Mouse (Mus musculus) bone marrow, adult 2 months (tissue): ENCODE results near the gene Eif4ebp2. TPM values are rescaled to one million over a fixed set of nuclear protein-coding genes. Genes with fewer than 3 reads are reported as not detected.

Source experiments
- H3K27ac ChIP-seq: fragments of 200-500 bp; 2 replicates; pipeline ENCODE4 v1.5.1; 2012; ENCODE audit warnings: low read depth, mild to moderate bottlenecking, control low read depth, inconsistent platforms, low read length; ENCODE audit not compliant: control insufficient read depth, poor library complexity, insufficient read depth
- H3K4me1 ChIP-seq: fragments of 200-500 bp; 2 replicates; pipeline ENCODE4 v1.6.1; 2011; ENCODE audit warnings: low read length; ENCODE audit not compliant: control insufficient read depth, insufficient read depth
- H3K4me3 ChIP-seq: fragments of 200-500 bp; replicated peaks from 2 replicates; pipeline ENCODE3; 2011; ENCODE audit warnings: mild to moderate bottlenecking, low read depth, low read length, control low read depth; ENCODE audit not compliant: control insufficient read depth
- CTCF ChIP-seq: fragments of 200-500 bp; IDR thresholded peaks from 2 replicates; pipeline ENCODE4 v1.5.1; 2011; ENCODE audit warnings: low read length, control low read depth; ENCODE audit not compliant: control insufficient read depth, insufficient read depth
- POLR2A ChIP-seq: fragments of 200-500 bp; IDR thresholded peaks from 2 replicates; pipeline ENCODE4 v1.6.1; 2011; ENCODE audit warnings: low read depth, mild to moderate bottlenecking, control low read depth, low read length, borderline replicate concordance; ENCODE audit not compliant: control insufficient read depth
- WGBS: fragments of 180-500 bp; shearing (Covaris S2); methylation state at CpG from one replicate; pipeline ENCODE4 v1.1.7; 2018; 5-methylcytosine and 5-hydroxymethylcytosine counted together
- polyA plus RNA-seq: library from polyadenylated mRNA; stranded (reverse); fragments of >200 nt; gene quantifications from 2 replicates; pipeline ENCODE4 v1.2.4, GENCODE M21; 2011; ENCODE audit warnings: low replicate concordance; ENCODE audit not compliant: missing spikeins, insufficient read depth, insufficient read length

The Eif4ebp2 gene
- polyA plus RNA-seq, 1 experiment: 39.8 TPM

- no peak overlapping the region for H3K4me3 ChIP-seq
- 85% methylated on average over 8 of the region's 8 CpGs for WGBS
- no peak overlapping the region for H3K27ac ChIP-seq
- H3K4me1 ChIP-seq: no peaks in the 10 kb centered on the region
- TF ChIP-seq CTCF: no peak
- no peak for TF ChIP-seq POLR2A
These were observed 34.3 kb upstream of the Eif4ebp2 start for GRCm38 (mm10) chr10:61486551-61487339.

GRCm38 (mm10) chr10:61484801-61485200 lies 32.3 kb upstream of the Eif4ebp2 start:
- TF ChIP-seq CTCF: no peak
- no peak for TF ChIP-seq POLR2A
- WGBS: 89% methylated on average over 11 of the region's 11 CpGs
- no peak overlapping the region for H3K27ac ChIP-seq
- H3K4me3 ChIP-seq: no peak overlapping the region
- H3K4me1 ChIP-seq: no peaks in the 10 kb centered on the region

- WGBS: 91% methylated on average over 7 of the region's 7 CpGs
- no peaks in the 10 kb centered on the region for H3K4me1 ChIP-seq
- TF ChIP-seq POLR2A (no peak), CTCF (no peak)
These were observed 30.3 kb upstream of the Eif4ebp2 start for GRCm38 (mm10) chr10:61482771-61483170.

GRCm38 (mm10) chr10:61480488-61480887 lies 28.0 kb upstream of the Eif4ebp2 start:
- WGBS: 63% methylated on average over 1 of the region's 1 CpGs
- TF ChIP-seq CTCF (no peak), POLR2A (no peak)
- H3K4me3 ChIP-seq: no peak overlapping the region
- H3K27ac ChIP-seq: no peak overlapping the region
- no peaks in the 10 kb centered on the region for H3K4me1 ChIP-seq

More at GRCm38 (mm10) chr10:61482771-61483170, 30.3 kb upstream of the Eif4ebp2 start:
- no peak overlapping the region for H3K4me3 ChIP-seq
- no peak overlapping the region for H3K27ac ChIP-seq

GRCm38 (mm10) chr10:61479927-61480326 lies 27.5 kb upstream of the Eif4ebp2 start:
- peaks cover 1% of the 10 kb centered on the region; the same call in 1 of the 2 replicates for H3K4me1 ChIP-seq
- 91% methylated on average over 4 of the region's 4 CpGs for WGBS
- H3K27ac ChIP-seq: no peak overlapping the region
- H3K4me3 ChIP-seq: no peak overlapping the region
- TF ChIP-seq CTCF: no peak
- no peak for TF ChIP-seq POLR2A

GRCm38 (mm10) chr10:61479461-61479860 lies 27.0 kb upstream of the Eif4ebp2 start:
- no peak overlapping the region for H3K4me3 ChIP-seq
- no peak overlapping the region for H3K27ac ChIP-seq
- 90% methylated on average over 10 of the region's 10 CpGs for WGBS
- peaks cover 1% of the 10 kb centered on the region; the same call in 1 of the 2 replicates for H3K4me1 ChIP-seq
- TF ChIP-seq POLR2A (no peak), CTCF (no peak)

- TF ChIP-seq CTCF: no peak
- no peak for TF ChIP-seq POLR2A
- peak overlapping the region; percentile 90 for H3K27ac ChIP-seq
These were observed 24.1 kb upstream of the Eif4ebp2 start for GRCm38 (mm10) chr10:61476440-61477165.

GRCm38 (mm10) chr10:61475594-61476439 lies 23.4 kb upstream of the Eif4ebp2 start, which contains the start of gene Lrrc20:
TSS of gene Lrrc20 (plus strand) at chr10:61475801.
- Histone ChIP-seq H3K27ac (peak within 1 kb of the TSS; percentile 90), H3K4me3 (peak within 1 kb of the TSS; percentile 94), H3K4me1 (peaks cover 1% of the 10 kb centered on the region; the same call in 1 of the 2 replicates)
- peak; percentile 75; the same call in 1 of the 2 replicates for TF ChIP-seq POLR2A
- no peak; the same call in 1 of the 2 replicates for TF ChIP-seq CTCF
- under 1% methylated on average over 69 of the region's 70 CpGs for WGBS

More at GRCm38 (mm10) chr10:61476440-61477165, 24.1 kb upstream of the Eif4ebp2 start:
- 3% methylated on average over 15 of the region's 15 CpGs for WGBS
- peak overlapping the region; percentile 94 for H3K4me3 ChIP-seq
- peaks cover 1% of the 10 kb centered on the region; the same call in 1 of the 2 replicates for H3K4me1 ChIP-seq
